Comparison of ENCODE assay signal across 11 mouse cellular contexts in the genomic region with DNA sequence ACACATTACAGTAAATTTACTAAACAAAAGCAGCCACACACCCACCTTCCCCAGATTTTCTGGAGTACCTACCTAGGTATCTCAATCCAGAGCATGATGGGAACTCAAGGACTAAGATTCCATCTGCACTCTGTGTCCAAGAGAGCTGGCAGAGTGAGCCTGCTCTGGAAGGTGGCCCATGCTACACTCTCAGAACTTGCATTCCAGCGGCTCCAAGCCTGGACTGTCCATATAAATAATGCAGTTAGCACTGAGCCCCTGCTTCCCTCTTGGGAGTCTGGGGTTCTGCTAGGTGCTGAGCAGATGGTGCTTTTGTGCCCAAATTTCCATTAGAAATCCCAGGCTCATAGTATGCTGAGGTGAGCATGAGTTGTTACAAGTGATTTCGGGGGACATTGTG. TPM values are rescaled to one million over a fixed set of nuclear protein-coding genes. Genes with fewer than 3 reads are reported as not detected.
DNase-seq lines count a peak whose midpoint lies in the region; ATAC-seq and TF ChIP-seq lines count a peak whose summit lies in the region.
"Had no signal": no experiment of that assay in that cellular context is flagged by ENCODE, and none has a peak within 500 bp of the region (broad histone marks: within the 10 kb centered on the region; RNA-seq: fewer than 3 reads in every experiment).

No protein-coding gene starts in this region.

- peak; percentile 19 for ATAC-seq in hindbrain, embryonic 13.5 days (ENCODE audit: low FRiP score)
- no peak for ATAC-seq in hindbrain, postnatal 0 days
- ATAC-seq in intestine, embryonic 15.5 days, result peak; percentile 10; the same call in 1 of the 2 replicates
- ATAC-seq: forebrain, embryonic 14.5 days had no signal

- no peak for TF ChIP-seq POLR2A in brain, embryonic 14.5 days (IDR thresholded peaks at IDR 0.05; ENCODE audit: borderline replicate concordance, extremely low read depth, insufficient read depth, insufficient read length, poor library complexity, severe bottlenecking)

- H3K9me3 ChIP-seq in hindbrain, embryonic 13.5 days, result no peaks in the 10 kb centered on the region
- no peaks in the 10 kb centered on the region for H3K9me3 ChIP-seq in hindbrain, postnatal 0 days (ENCODE audit: low read length)
- H3K9me3 ChIP-seq in intestine, embryonic 15.5 days, result no peaks in the 10 kb centered on the region
- no peaks in the 10 kb centered on the region for H3K9me3 ChIP-seq in limb, embryonic 10.5 days (replicated peaks)

- no peak overlapping the region for H3K4me3 ChIP-seq in hindbrain, embryonic 13.5 days
- no peak overlapping the region for H3K4me3 ChIP-seq in hindbrain, postnatal 0 days (ENCODE audit: low read length)
- H3K4me3 ChIP-seq in intestine, embryonic 15.5 days (replicated peaks), result no peak overlapping the region
- H3K4me3 ChIP-seq in limb, embryonic 10.5 days, result no peak overlapping the region

- TF ChIP-seq CTCF in hindbrain, postnatal 0 days (IDR thresholded peaks at IDR 0.05; ENCODE audit: low read depth), result no peak
- no peak for TF ChIP-seq CTCF in brain, embryonic 14.5 days (IDR thresholded peaks at IDR 0.05; ENCODE audit: borderline replicate concordance, extremely low read depth, insufficient read depth, insufficient read length)

- H3K36me3 ChIP-seq in hindbrain, embryonic 13.5 days, result no peaks in the 10 kb centered on the region
- H3K36me3 ChIP-seq in hindbrain, postnatal 0 days (ENCODE audit: insufficient read depth, low read length), result no peaks in the 10 kb centered on the region
- H3K36me3 ChIP-seq in intestine, embryonic 15.5 days, result no peaks in the 10 kb centered on the region
- no peaks in the 10 kb centered on the region for H3K36me3 ChIP-seq in limb, embryonic 10.5 days

- 60% methylated on average over 2 of the region's 2 CpGs for WGBS in hindbrain, embryonic 13.5 days
- WGBS in hindbrain, postnatal 0 days, result 53% methylated on average over 2 of the region's 2 CpGs
- 51% methylated on average over 2 of the region's 2 CpGs for WGBS in intestine, embryonic 15.5 days
- 90% methylated on average over 2 of the region's 2 CpGs for WGBS in limb, embryonic 10.5 days

- no peak overlapping the region for H3K4me2 ChIP-seq in hindbrain, embryonic 13.5 days
- H3K4me2 ChIP-seq in hindbrain, postnatal 0 days (ENCODE audit: low read depth, low read length), result no peak overlapping the region
- no peak overlapping the region for H3K4me2 ChIP-seq in intestine, embryonic 15.5 days (replicated peaks)

- H3K4me1 ChIP-seq in hindbrain, embryonic 13.5 days (replicated peaks), result peaks cover 23% of the 10 kb centered on the region
- no peaks in the 10 kb centered on the region for H3K4me1 ChIP-seq in hindbrain, postnatal 0 days (ENCODE audit: insufficient read depth, low read length)
- H3K4me1 ChIP-seq in intestine, embryonic 15.5 days (replicated peaks), result 0 out of 2 replicates have a peak, but pooled peaks cover 4% of the 10 kb centered on the region
- H3K4me1 ChIP-seq in limb, embryonic 10.5 days, result peaks cover 10% of the 10 kb centered on the region; the same call in 1 of the 2 replicates

- H3K27ac ChIP-seq in hindbrain, embryonic 13.5 days, result no peak overlapping the region
- no peak overlapping the region for H3K27ac ChIP-seq in hindbrain, postnatal 0 days
- H3K27ac ChIP-seq in intestine, embryonic 15.5 days, result no peak overlapping the region
- H3K27ac ChIP-seq in limb, embryonic 10.5 days, result no peak overlapping the region

- no peak overlapping the region for H3K9ac ChIP-seq in hindbrain, embryonic 13.5 days
- no peak overlapping the region for H3K9ac ChIP-seq in hindbrain, postnatal 0 days (replicated peaks; ENCODE audit: low read length)
- no peak overlapping the region for H3K9ac ChIP-seq in intestine, embryonic 15.5 days

- no peak for DNase-seq in hindbrain, postnatal 0 days (ENCODE audit: low spot score)
- peak; percentile 33 for DNase-seq in Muller cell, postnatal 12 days (ENCODE audit: inconsistent ontology term)
- peak; percentile 36 for DNase-seq in brain, embryonic 14.5 days (ENCODE audit: low read depth)
- no peak for DNase-seq in limb, embryonic 10.5 days (ENCODE audit: low spot score)
- DNase-seq in ovary, postnatal 10 days (ENCODE audit: low spot score), result no peak
- DNase-seq: adrenal gland, adult 2 months; kidney, postnatal 14 days; thymus, postnatal 25 days had no signal

- H3K27me3 ChIP-seq in hindbrain, embryonic 13.5 days, result no peaks in the 10 kb centered on the region
- no peaks in the 10 kb centered on the region for H3K27me3 ChIP-seq in hindbrain, postnatal 0 days (ENCODE audit: insufficient read depth, low read length)
- H3K27me3 ChIP-seq in intestine, embryonic 15.5 days (replicated peaks), result no peaks in the 10 kb centered on the region
- no peaks in the 10 kb centered on the region for H3K27me3 ChIP-seq in limb, embryonic 10.5 days (ENCODE audit: low read depth, poor library complexity, severe bottlenecking)

RNA-seq across cellular contexts. Expression of gene Gnaq, which starts 28.1 kb away (rescaled TPM):
- 78.7 and 79.8 TPM in 2 replicates for polyA plus RNA-seq in hindbrain, embryonic 13.5 days (2015; fragmentation: Nextera tagmentation; extraction: Ambion mirVana)
- total RNA-seq in hindbrain, postnatal 0 days (2014; rRNA removed), result 101 and 103 TPM in 2 replicates
- 75.1 and 85.7 TPM in 2 replicates for polyA plus RNA-seq in hindbrain, postnatal 0 days (2015; fragmentation: Nextera tagmentation; extraction: Ambion mirVana)
- 48.9 and 83.4 TPM in 2 replicates for polyA plus RNA-seq in brain, embryonic 14.5 days (2012; rRNA removed)
- 28.1 and 28.3 TPM in 2 replicates for polyA plus RNA-seq in intestine, embryonic 15.5 days (2015; fragmentation: Nextera tagmentation; extraction: Ambion mirVana)
- 16.8 and 19.6 TPM in 2 replicates for polyA plus RNA-seq in limb, embryonic 10.5 days (2016; fragmentation: Nextera tagmentation; extraction: Ambion mirVana)

Comparison
In these comparisons a context has a peak if more than half of its experiments do, and no peak if none do; other contexts are left out.
1. DNase-seq: peak in Muller cell, postnatal 12 days (single experiment) and brain, embryonic 14.5 days (single experiment); none in hindbrain, postnatal 0 days (single experiment), limb, embryonic 10.5 days (single experiment) and ovary, postnatal 10 days (single experiment).